Mouse (Mus musculus) erythroblast, adult 5-6 weeks (primary cell): ENCODE results near the gene Kank1. TPM values are rescaled to one million over a fixed set of nuclear protein-coding genes. Genes with fewer than 3 reads are reported as not detected.

Experiments used
- ATAC-seq: replicated peaks from 2 replicates; pipeline ENCODE4 v1.8.0; 2016; ENCODE audit warnings: moderate number of reproducible peaks, mild to moderate bottlenecking, moderate TSS enrichment, inconsistent platforms; ENCODE audit not compliant: poor library complexity, low FRiP score, severe bottlenecking
- total RNA-seq, 2 experiments: library from RNA; stranded (forward) in 1 of 2; stranded (reverse) in 1 of 2; fragments of 150-400 nt in 1 of 2; fragments of 200-764, 138-1000 nt in 1 of 2; gene quantifications; 2 replicates each; pipeline versions ENCODE4 v1.2.3 to v1.2.4; 2015 to 2017; ENCODE audit warnings: low replicate concordance in 2 of 2

Kank1 gene
- total RNA-seq, 2 experiments from 2014 or later: 3.1 TPM; not detected in 1

DNA sequence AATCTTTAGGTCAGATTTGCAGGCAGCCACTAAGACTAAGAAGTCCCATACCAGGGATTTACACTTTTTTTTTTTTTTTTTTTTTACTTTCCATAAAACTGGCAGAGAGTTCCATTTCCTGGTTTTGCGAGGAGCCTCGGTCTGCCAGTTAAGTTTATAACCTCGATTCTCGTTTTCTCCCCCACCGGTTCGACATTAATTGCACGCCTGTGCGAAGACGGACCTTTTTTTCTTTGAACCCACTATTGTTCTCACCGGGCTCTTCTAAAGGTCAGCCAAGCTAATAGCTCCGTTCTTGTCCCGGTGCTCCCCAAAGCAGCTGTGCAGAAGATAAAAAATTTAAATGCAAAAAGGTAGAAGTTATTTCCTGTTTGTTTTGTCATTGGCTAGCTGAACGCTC lies 12.5 kb downstream of the Kank1 start:
- ATAC-seq: no peak

DNA sequence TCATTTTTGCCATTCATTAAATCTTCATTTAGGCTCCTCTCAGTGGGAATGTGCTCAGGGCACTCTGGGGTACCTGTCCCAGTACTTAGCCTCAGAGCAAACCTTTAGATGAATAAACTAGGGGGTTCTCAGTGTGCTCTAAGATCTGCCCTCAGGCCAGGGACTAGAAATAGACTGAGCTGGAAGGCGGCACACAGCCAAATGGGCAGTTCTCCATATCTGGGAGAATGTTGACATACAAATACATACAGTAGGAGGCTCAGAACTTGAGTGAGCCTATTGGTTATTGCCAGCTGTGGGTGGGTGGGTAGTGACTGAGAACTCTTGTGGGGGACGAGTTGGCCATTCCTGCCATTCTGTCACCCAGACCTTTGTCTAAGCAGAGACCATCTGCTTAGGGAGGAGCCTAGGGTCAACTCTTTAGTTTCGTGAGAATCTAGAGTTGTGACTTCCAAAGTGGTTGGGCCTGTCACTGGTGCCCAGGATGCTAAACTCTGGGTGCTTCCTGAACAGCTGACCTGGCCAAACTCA lies 14.9 kb downstream of the Kank1 start:
- ATAC-seq: no peak

GRCm38 (mm10) chr19:25253198-25253597 lies 16.4 kb downstream of the Kank1 start:
- no peak for ATAC-seq

GRCm38 (mm10) chr19:25253628-25254027 lies 16.9 kb downstream of the Kank1 start:
- ATAC-seq: no peak

- no peak for ATAC-seq
Measured at GRCm38 (mm10) chr19:25258321-25258720, 21.5 kb downstream of the Kank1 start.

DNA sequence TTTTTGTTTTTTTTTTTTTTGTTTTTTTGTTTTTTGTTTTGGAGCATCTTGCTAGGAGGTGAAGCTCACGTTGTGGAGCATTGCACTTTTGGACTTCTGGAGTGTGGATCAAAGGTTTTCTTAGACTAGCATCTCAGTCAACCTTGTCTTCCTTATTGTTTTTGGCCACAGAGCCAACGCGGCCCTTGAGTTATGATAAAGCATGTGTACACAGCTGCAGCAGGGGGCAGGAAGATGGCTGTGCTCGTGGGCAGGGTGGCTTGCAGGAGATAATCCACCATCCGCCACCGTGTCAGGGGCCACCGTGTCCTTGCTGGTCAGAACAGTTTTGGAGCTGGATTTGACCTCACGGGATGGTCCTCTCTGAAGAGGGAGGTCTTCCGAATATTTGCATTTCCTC lies 29.4 kb downstream of the Kank1 start:
- ATAC-seq: no peak

DNA sequence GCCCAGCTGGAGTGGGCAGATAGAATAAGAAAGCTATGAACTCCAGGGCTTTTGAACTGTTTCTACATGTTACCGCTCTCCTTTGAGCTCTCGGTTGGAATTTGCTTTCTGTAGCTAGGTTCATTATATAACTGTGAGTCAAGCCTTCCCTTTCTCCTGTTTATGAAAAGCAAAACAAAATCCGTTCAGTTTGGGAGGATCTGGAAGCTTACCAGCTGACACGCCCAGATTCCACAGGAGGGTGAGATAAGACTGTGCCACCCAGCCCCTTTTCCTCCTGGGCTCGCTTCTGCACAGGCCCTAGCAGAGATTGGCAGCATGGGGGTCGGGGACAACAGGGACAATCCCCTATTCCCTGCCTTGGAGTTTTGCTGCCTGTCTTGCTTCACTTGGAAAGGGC lies 30.5 kb downstream of the Kank1 start:
- no peak for ATAC-seq

GRCm38 (mm10) chr19:25268532-25268931 lies 31.8 kb downstream of the Kank1 start:
- ATAC-seq: no peak

GRCm38 (mm10) chr19:25271591-25271990 lies 34.8 kb downstream of the Kank1 start:
- no peak for ATAC-seq

DNA sequence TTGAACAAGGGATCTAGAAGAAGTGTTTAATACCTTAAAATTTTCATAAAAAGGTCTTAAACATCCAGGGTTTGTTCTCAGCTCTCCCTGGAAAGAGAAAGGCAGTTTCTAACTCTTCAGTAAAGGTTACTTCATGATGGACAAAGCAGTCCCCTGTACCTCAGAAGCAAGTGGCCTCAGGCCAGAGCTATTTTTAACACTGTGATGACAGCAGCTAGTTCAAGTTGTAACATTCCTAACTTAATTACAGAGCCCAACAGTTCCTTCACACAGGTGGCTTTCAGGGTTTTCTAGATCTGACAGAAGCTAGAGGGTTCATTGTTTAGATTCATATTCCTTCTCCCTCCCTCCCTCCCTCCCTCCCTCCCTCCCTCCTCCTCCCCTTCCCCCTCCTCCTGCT lies 36.4 kb downstream of the Kank1 start:
- no peak for ATAC-seq

DNA sequence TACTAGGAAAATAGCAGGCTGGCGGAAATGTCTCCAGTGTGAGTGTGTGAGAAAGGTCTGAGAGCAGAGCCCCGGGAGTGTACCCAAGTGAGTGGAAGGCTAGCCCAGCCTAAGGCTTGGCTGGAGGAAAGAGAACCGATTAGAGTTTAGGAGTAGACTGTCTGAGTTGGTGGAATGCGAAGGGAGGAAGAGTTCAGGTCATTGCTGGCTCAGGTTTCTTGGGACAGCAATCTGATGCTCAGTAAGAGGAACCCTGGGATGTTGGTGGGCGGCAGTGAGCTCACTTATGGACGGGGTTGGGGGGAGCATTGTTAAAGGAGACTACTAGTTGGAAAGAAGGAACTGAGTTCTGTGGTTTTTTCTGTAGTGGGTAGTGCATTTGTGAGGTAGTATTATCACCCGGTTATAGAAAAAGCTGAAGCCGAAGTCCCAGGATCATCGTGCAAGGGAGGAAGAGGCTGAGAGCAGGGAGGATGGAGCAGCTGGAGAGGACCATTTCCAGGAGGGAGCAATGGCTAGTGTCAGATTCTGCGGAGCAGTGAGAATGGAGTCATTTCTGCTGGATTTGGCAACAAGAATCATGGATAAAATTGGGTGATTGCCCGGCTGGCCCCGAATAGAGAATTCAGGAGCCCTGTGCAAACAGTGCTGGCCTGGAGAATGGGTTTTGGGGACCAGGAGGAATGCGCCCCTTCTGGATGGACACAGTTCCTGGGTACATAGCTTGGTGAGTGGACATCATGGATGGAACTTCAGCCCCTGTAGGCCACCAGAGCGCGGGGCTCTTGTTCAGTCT lies 40.0 kb downstream of the Kank1 start:
- no peak for ATAC-seq

- ATAC-seq: no peak
Measured at GRCm38 (mm10) chr19:25277761-25278160, 41.0 kb downstream of the Kank1 start.

GRCm38 (mm10) chr19:25279603-25280002 lies 42.8 kb downstream of the Kank1 start:
- no peak for ATAC-seq

GRCm38 (mm10) chr19:25283665-25284064 lies 46.9 kb downstream of the Kank1 start:
- ATAC-seq: no peak

- no peak for ATAC-seq
Measured at GRCm38 (mm10) chr19:25285756-25286538, 49.2 kb downstream of the Kank1 start.

- ATAC-seq: no peak
Measured at GRCm38 (mm10) chr19:25290991-25291520, 54.3 kb downstream of the Kank1 start.

DNA sequence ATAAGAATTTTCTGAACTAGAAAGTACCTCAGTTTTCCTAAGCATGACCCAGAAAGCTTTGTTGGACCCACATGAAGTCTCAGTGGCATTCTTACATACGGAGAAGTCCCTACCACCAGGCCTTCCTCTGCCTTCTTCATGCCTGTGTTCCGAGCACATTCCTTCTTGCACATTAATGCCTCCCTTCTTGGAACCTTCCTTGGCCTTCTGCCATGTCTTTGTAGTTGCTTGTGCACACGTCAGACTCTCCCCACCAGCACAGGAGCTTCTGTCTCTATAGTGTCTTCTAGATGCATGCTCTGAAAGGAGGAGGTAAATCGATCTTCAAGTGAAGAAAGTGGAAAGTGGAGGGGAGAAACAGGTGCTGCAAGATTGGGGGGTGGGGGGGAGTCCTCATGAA lies 58.4 kb downstream of the Kank1 start:
- ATAC-seq: no peak

GRCm38 (mm10) chr19:25297269-25297668 lies 60.5 kb downstream of the Kank1 start:
- ATAC-seq: no peak

- ATAC-seq: no peak
Measured at GRCm38 (mm10) chr19:25299852-25300670, 63.3 kb downstream of the Kank1 start.

- ATAC-seq: no peak
Measured at GRCm38 (mm10) chr19:25301189-25301588, 64.4 kb downstream of the Kank1 start.
